Mouse (Mus musculus): ENCODE data around the gene Tldc1. TPM values are rescaled to one million over a fixed set of nuclear protein-coding genes. Genes with fewer than 3 reads are reported as not detected.

Tldc1 gene
- polyA plus RNA-seq, 1 experiment from 2014 or later: 14.9 TPM

GRCm38 (mm10) chr8:119812650-119813431 is 34.6 kb upstream of the Tldc1 start:
- no peak for ATAC-seq (replicated peaks)
- peaks cover 2% of the 10 kb centered on the region; the same call in 1 of the 2 replicates for H3K36me3 ChIP-seq
- no peak overlapping the region for H3K9ac ChIP-seq (replicated peaks)
- 86% methylated on average over 12 of the region's 12 CpGs for WGBS
- H3K9me3 ChIP-seq: no peaks in the 10 kb centered on the region
- no peak overlapping the region for H3K4me3 ChIP-seq
- H3K4me2 ChIP-seq (replicated peaks): no peak overlapping the region
- H3K4me1 ChIP-seq: peaks cover 45% of the 10 kb centered on the region
- no peaks in the 10 kb centered on the region for H3K27me3 ChIP-seq
- no peak overlapping the region for H3K27ac ChIP-seq (replicated peaks)

- H3K27me3 ChIP-seq: no peaks in the 10 kb centered on the region
- peaks cover 43% of the 10 kb centered on the region for H3K4me1 ChIP-seq
- WGBS: 76% methylated on average over 6 of the region's 6 CpGs
- H3K27ac ChIP-seq (replicated peaks): peak overlapping the region; percentile 11; the same call in 1 of the 2 replicates
- H3K4me3 ChIP-seq: no peak overlapping the region
- H3K9ac ChIP-seq (replicated peaks): no peak overlapping the region
- no peak for ATAC-seq (replicated peaks)
- H3K9me3 ChIP-seq: no peaks in the 10 kb centered on the region
- no peak overlapping the region for H3K4me2 ChIP-seq (replicated peaks)
- peaks cover 2% of the 10 kb centered on the region; the same call in 1 of the 2 replicates for H3K36me3 ChIP-seq
Observed at GRCm38 (mm10) chr8:119811925-119812324, 33.7 kb upstream of the Tldc1 start.

DNA sequence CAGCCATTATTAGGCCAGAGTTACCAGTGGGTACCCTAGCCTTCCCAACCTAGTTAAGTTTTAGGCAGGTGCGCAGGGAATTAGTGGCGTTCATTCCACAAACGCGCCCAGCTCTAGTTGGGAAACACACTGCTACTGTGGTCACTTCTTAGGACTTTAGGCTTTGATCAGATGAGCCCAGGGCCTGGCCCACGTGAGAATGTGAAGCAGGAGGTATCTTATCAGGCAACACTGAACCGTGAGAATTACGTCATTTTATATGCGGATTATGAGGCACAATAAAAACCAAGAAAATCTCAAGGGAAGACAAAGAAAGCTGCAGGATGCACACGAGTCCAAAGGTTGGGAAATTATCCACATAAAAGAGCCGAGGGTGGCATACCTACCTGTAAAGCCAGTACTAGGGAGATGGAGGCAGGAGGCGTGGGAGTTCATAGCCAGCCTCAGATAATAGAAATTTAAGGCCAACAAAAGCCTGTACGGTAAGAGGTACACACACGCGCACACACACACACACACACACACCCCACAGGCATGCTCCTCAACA is 32.8 kb upstream of the Tldc1 start:
- Histone ChIP-seq H3K4me1 (peaks cover 48% of the 10 kb centered on the region), H3K36me3 (peaks cover 2% of the 10 kb centered on the region; the same call in 1 of the 2 replicates), H3K27ac (replicated peaks) (peak overlapping the region; percentile 62), H3K9ac (replicated peaks) (no peak overlapping the region), H3K4me2 (replicated peaks) (no peak overlapping the region), H3K4me3 (no peak overlapping the region), H3K9me3 (no peaks in the 10 kb centered on the region), H3K27me3 (no peaks in the 10 kb centered on the region)
- no peak for ATAC-seq (replicated peaks)
- WGBS: 73% methylated on average over 14 of the region's 14 CpGs

GRCm38 (mm10) chr8:119810127-119810868 is 32.1 kb upstream of the Tldc1 start:
- Histone ChIP-seq H3K9me3 (no peaks in the 10 kb centered on the region), H3K27me3 (no peaks in the 10 kb centered on the region), H3K27ac (replicated peaks) (peak overlapping the region; percentile 62), H3K36me3 (peaks cover 2% of the 10 kb centered on the region; the same call in 1 of the 2 replicates), H3K4me1 (peaks cover 54% of the 10 kb centered on the region), H3K4me3 (no peak overlapping the region), H3K4me2 (replicated peaks) (0 out of 2 replicates have a peak overlapping the region, but pooled peaks have one; percentile 5), H3K9ac (replicated peaks) (0 out of 2 replicates have a peak overlapping the region, but pooled peaks have one; percentile 3)
- peak; percentile 52 for ATAC-seq (replicated peaks)
- WGBS: 37% methylated on average over 23 of the region's 23 CpGs

GRCm38 (mm10) chr8:119809620-119810019 is 31.4 kb upstream of the Tldc1 start:
- ATAC-seq (replicated peaks): no peak
- H3K9ac ChIP-seq (replicated peaks): no peak overlapping the region
- H3K36me3 ChIP-seq: 0 out of 2 replicates have a peak, but pooled peaks cover 2% of the 10 kb centered on the region
- H3K27me3 ChIP-seq: no peaks in the 10 kb centered on the region
- H3K4me1 ChIP-seq: peaks cover 58% of the 10 kb centered on the region
- WGBS: 93% methylated on average over 9 of the region's 9 CpGs
- H3K9me3 ChIP-seq: no peaks in the 10 kb centered on the region
- no peak overlapping the region for H3K4me3 ChIP-seq
- no peak overlapping the region for H3K4me2 ChIP-seq (replicated peaks)
- H3K27ac ChIP-seq (replicated peaks): peak overlapping the region; percentile 62

GRCm38 (mm10) chr8:119807687-119808086 is 29.5 kb upstream of the Tldc1 start:
- H3K4me3 ChIP-seq: no peak overlapping the region
- H3K27ac ChIP-seq (replicated peaks): no peak overlapping the region
- H3K9ac ChIP-seq (replicated peaks): no peak overlapping the region
- ATAC-seq (replicated peaks): no peak
- WGBS: 84% methylated on average over 4 of the region's 4 CpGs
- H3K36me3 ChIP-seq: 0 out of 2 replicates have a peak, but pooled peaks cover 2% of the 10 kb centered on the region
- H3K4me2 ChIP-seq (replicated peaks): no peak overlapping the region
- H3K4me1 ChIP-seq: peaks cover 55% of the 10 kb centered on the region
- no peaks in the 10 kb centered on the region for H3K9me3 ChIP-seq
- no peaks in the 10 kb centered on the region for H3K27me3 ChIP-seq

- Histone ChIP-seq H3K27ac (replicated peaks) (peak overlapping the region; percentile 62), H3K36me3 (0 out of 2 replicates have a peak, but pooled peaks cover 2% of the 10 kb centered on the region), H3K9me3 (no peaks in the 10 kb centered on the region), H3K27me3 (no peaks in the 10 kb centered on the region), H3K9ac (replicated peaks) (0 out of 2 replicates have a peak overlapping the region, but pooled peaks have one; percentile 13), H3K4me1 (peaks cover 47% of the 10 kb centered on the region), H3K4me3 (no peak overlapping the region), H3K4me2 (replicated peaks) (no peak overlapping the region)
- peak; percentile 63 for ATAC-seq (replicated peaks)
- 39% methylated on average over 14 of the region's 14 CpGs for WGBS
Observed at GRCm38 (mm10) chr8:119806422-119807263, 28.4 kb upstream of the Tldc1 start.

GRCm38 (mm10) chr8:119805275-119805674 is 27.1 kb upstream of the Tldc1 start:
- H3K36me3 ChIP-seq: 0 out of 2 replicates have a peak, but pooled peaks cover 2% of the 10 kb centered on the region
- no peak overlapping the region for H3K4me2 ChIP-seq (replicated peaks)
- no peak for ATAC-seq (replicated peaks)
- H3K4me1 ChIP-seq: peaks cover 46% of the 10 kb centered on the region
- H3K27ac ChIP-seq (replicated peaks): peak overlapping the region; percentile 62
- WGBS: 42% methylated on average over 8 of the region's 8 CpGs
- H3K4me3 ChIP-seq: no peak overlapping the region
- H3K9me3 ChIP-seq: no peaks in the 10 kb centered on the region
- no peaks in the 10 kb centered on the region for H3K27me3 ChIP-seq
- no peak overlapping the region for H3K9ac ChIP-seq (replicated peaks)

DNA sequence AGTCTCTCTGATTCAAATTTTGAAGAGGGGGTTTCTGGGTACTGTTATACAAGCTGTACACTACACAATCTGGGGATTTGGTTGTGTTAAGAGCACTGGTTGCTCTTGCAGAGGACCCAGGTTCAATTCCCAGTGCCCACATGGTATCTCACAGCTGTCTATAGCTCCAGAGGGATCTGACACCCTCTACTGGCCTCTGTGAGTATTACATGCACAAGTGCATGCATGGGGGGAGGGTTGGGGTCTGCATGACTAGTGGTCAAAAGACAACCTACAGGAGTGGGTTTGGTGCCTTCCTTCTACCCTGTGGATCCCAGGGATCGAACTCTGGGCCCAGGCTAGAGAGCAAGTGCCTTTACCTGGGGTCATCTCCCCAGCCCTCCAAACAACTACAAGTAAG is 24.4 kb upstream of the Tldc1 start:
- H3K4me1 ChIP-seq: peaks cover 50% of the 10 kb centered on the region

DNA sequence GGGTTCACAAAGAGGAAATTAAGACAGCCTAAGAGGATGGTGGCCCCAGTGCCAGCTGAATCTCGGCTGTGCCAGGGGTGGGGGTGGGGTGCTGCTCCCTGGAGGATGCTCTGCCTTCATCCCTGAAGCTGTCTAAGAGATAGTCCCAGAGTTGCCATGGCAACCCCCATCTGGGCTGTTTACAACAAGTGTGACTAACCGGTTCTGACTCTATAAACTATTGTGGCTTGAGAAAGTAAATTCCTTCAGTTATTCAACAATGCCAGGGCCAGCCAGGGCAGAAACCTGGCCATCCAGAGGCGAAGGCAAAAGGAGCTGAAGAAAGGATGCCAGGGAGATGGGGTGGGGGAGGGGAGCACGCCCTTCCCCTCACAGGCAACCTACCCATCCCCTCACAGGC is 23.0 kb upstream of the Tldc1 start:
- Histone ChIP-seq H3K9ac (replicated peaks) (no peak overlapping the region), H3K27me3 (no peaks in the 10 kb centered on the region), H3K4me1 (peaks cover 36% of the 10 kb centered on the region), H3K36me3 (no peaks in the 10 kb centered on the region), H3K9me3 (no peaks in the 10 kb centered on the region), H3K4me3 (no peak overlapping the region), H3K27ac (replicated peaks) (peak overlapping the region; percentile 71), H3K4me2 (replicated peaks) (no peak overlapping the region)
- ATAC-seq (replicated peaks): no peak
- 9% methylated on average over 4 of the region's 4 CpGs for WGBS

More for the DNA sequence above, 24.4 kb upstream of the Tldc1 start:
- WGBS: 86% methylated on average over 1 of the region's 1 CpGs
- Histone ChIP-seq H3K36me3 (no peaks in the 10 kb centered on the region), H3K4me2 (replicated peaks) (no peak overlapping the region), H3K9me3 (no peaks in the 10 kb centered on the region), H3K9ac (replicated peaks) (no peak overlapping the region), H3K27ac (replicated peaks) (no peak overlapping the region), H3K27me3 (no peaks in the 10 kb centered on the region), H3K4me3 (no peak overlapping the region)
- no peak for ATAC-seq (replicated peaks)

DNA sequence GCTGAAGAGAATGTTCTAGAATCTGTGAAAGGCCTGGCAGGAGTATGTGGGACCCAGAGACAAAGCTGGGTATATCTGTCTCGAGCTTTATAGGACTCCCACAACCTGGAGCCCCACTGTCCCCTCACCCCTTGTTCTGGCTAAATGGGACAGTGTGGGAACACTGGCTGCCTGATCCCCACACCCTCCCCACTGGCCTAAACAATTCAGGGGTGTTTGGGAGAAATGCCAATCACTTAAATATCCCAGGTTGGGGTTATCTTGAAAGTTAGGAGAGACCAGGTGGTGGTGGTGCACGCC is 20.7 kb upstream of the Tldc1 start:
- peak; percentile 65; the same call in 1 of the 2 replicates for ATAC-seq (replicated peaks)
- no peaks in the 10 kb centered on the region for H3K36me3 ChIP-seq
- no peak overlapping the region for H3K4me3 ChIP-seq
- no peak overlapping the region for H3K9ac ChIP-seq (replicated peaks)
- no peaks in the 10 kb centered on the region for H3K9me3 ChIP-seq
- no peaks in the 10 kb centered on the region for H3K27me3 ChIP-seq
- H3K27ac ChIP-seq (replicated peaks): peak overlapping the region; percentile 86
- H3K4me2 ChIP-seq (replicated peaks): peak overlapping the region; percentile 32; the same call in 1 of the 2 replicates
- H3K4me1 ChIP-seq: peaks cover 24% of the 10 kb centered on the region
- WGBS: 52% methylated on average over 2 of the region's 2 CpGs
